ENCODE assay signal across 9 mouse cellular contexts in genomic region chr11:72145182-72145876, GRCm38 (mm10). TPM values are rescaled to one million over a fixed set of nuclear protein-coding genes. Genes with fewer than 3 reads are reported as not detected.
DNase-seq lines count a peak whose midpoint lies in the region; ATAC-seq and TF ChIP-seq lines count a peak whose summit lies in the region.
"Had no signal": no experiment of that assay in that cellular context is flagged by ENCODE, and none has a peak within 500 bp of the region (broad histone marks: within the 10 kb centered on the region; RNA-seq: fewer than 3 reads in every experiment).

No protein-coding gene starts in this region.

- H3K4me1 ChIP-seq in heart, embryonic 11.5 days (ENCODE audit: control insufficient read depth, insufficient read depth, low read length): no peaks in the 10 kb centered on the region
- H3K4me1 ChIP-seq in ES-Bruce4 (ENCODE audit: control insufficient read depth, insufficient read depth, low read length): no peaks in the 10 kb centered on the region

- 8% methylated on average over 2 of the region's 2 CpGs for WGBS in heart, embryonic 11.5 days (ENCODE audit: insufficient replicate concordance)

- intact Hi-C loops in left cerebral cortex, postnatal 10 days (cut with DNase I): no loop called here

- TF ChIP-seq CTCF in ES-Bruce4 (IDR thresholded peaks at IDR 0.05; ENCODE audit: low read depth, low read length): peak; percentile 94

- no peak overlapping the region for H3K4me3 ChIP-seq in heart, embryonic 11.5 days (ENCODE audit: low read depth, low read length)
- no peak overlapping the region for H3K4me3 ChIP-seq in ES-Bruce4 (ENCODE audit: low read depth, low read length)
- H3K4me3 ChIP-seq: megakaryocyte, embryonic 14.5 days had no signal

- peaks cover 4% of the 10 kb centered on the region; the same call in 1 of the 2 replicates for H3K27me3 ChIP-seq in heart, embryonic 11.5 days (ENCODE audit: control insufficient read depth, insufficient read depth, low read length)
- H3K27me3 ChIP-seq in ES-Bruce4 (ENCODE audit: control insufficient read depth, insufficient read depth, low read length, poor library complexity, severe bottlenecking): no peaks in the 10 kb centered on the region

- DNase-seq in heart, adult 18-20 months: peak; percentile 25 to 59
- DNase-seq in cerebellum, adult 11 months: peak; percentile 74
- DNase-seq in kidney, adult 11 months: peak; percentile 56
- DNase-seq in mesoderm, embryonic 11.5 days (ENCODE audit: low read depth, low spot score): peak; percentile 63
- no peak for DNase-seq in spleen, postnatal 36 days (ENCODE audit: low spot score in 2 of 2)
- DNase-seq in left cerebral cortex, postnatal 10 days (ENCODE audit: extremely low spot score in 1 of 2, low spot score in 2 of 2): no peak

- H3K9me3 ChIP-seq in heart, embryonic 11.5 days (replicated peaks; ENCODE audit: control insufficient read depth, low read length): no peaks in the 10 kb centered on the region
- no peaks in the 10 kb centered on the region for H3K9me3 ChIP-seq in ES-Bruce4 (replicated peaks; ENCODE audit: control insufficient read depth, insufficient read depth, low read length, poor library complexity, severe bottlenecking)
- H3K9me3 ChIP-seq: megakaryocyte, embryonic 14.5 days had no signal

- H3K9ac ChIP-seq in heart, embryonic 11.5 days (ENCODE audit: low read depth, low read length): no peak overlapping the region
- H3K9ac ChIP-seq in ES-Bruce4 (ENCODE audit: low read depth, poor library complexity, severe bottlenecking): no peak overlapping the region

- TF ChIP-seq EP300 in ES-Bruce4 (IDR thresholded peaks at IDR 0.05; ENCODE audit: insufficient read depth, low read depth, low read length): no peak

- TF ChIP-seq POLR2A in ES-Bruce4 (IDR thresholded peaks at IDR 0.05; ENCODE audit: insufficient read depth, low read length): no peak

- no peak overlapping the region for H3K27ac ChIP-seq in heart, embryonic 11.5 days (ENCODE audit: low read depth, low read length)
- H3K27ac ChIP-seq in ES-Bruce4 (ENCODE audit: insufficient read depth, low read length): no peak overlapping the region

- no peak overlapping the region for H3K4me2 ChIP-seq in heart, embryonic 11.5 days

- H3K36me3 ChIP-seq in heart, embryonic 11.5 days (ENCODE audit: control insufficient read depth, insufficient read depth, low read length): no peaks in the 10 kb centered on the region
- H3K36me3 ChIP-seq in ES-Bruce4 (ENCODE audit: control insufficient read depth, insufficient read depth, low read length, poor library complexity, severe bottlenecking): no peaks in the 10 kb centered on the region

- ATAC-seq in heart, embryonic 11.5 days (replicated peaks; ENCODE audit: insufficient number of reproducible peaks, low FRiP score, low TSS enrichment): no peak

RNA-seq across cellular contexts. Expression of gene Pitpnm3, which starts 9.8 kb away (rescaled TPM):
- total RNA-seq in heart, adult 18-20 months (2021): 1 to 10 TPM; 1.1 to 1.3 TPM
- 0.07 and 0.14 TPM in 2 replicates for polyA plus RNA-seq in heart, embryonic 11.5 days (2014; fragmentation: Nextera tagmentation; extraction: Ambion mirVana)
- polyA plus RNA-seq in ES-Bruce4 (2011; ENCODE audit: insufficient read depth, insufficient read length, low read depth, missing spikeins): 0.24 and 0.42 TPM in 2 replicates
- 10 to 100 TPM; 44.4 to 46.3 TPM for total RNA-seq in left cerebral cortex, postnatal 10 days (2021)

Comparison
In these comparisons a context has a peak if more than half of its experiments do, and no peak if none do; other contexts are left out.
1. DNase-seq: peak in heart, adult 18-20 months (2 of 2), cerebellum, adult 11 months (single experiment), kidney, adult 11 months (single experiment) and mesoderm, embryonic 11.5 days (single experiment); none in spleen, postnatal 36 days (0 of 2) and left cerebral cortex, postnatal 10 days (0 of 2).
2. RNA of gene Pitpnm3, which starts 9.8 kb away (total RNA-seq): 44.4 to 46.3 TPM in left cerebral cortex, postnatal 10 days; 1.1 to 1.3 TPM in heart, adult 18-20 months; every median in the first group is over 10 times any median in the second.